Mouse (Mus musculus) myocyte (in vitro differentiated cells): ENCODE measurements around the gene Sipa1l1.

Experiments
- CEBPB ChIP-seq: IDR thresholded peaks from 2 replicates; pipeline ENCODE4 v1.6.1; 2011; ENCODE audit warnings: mild to moderate bottlenecking, moderate library complexity; ENCODE audit not compliant: poor library complexity, insufficient read depth, severe bottlenecking
- E2F4 ChIP-seq: IDR thresholded peaks from one replicate; pipeline ENCODE4 v1.6.1; 2011; ENCODE audit warnings: mild to moderate bottlenecking, control low read depth, moderate library complexity; ENCODE audit not compliant: insufficient read depth
- POLR2A ChIP-seq: IDR thresholded peaks from one replicate; pipeline ENCODE4 v1.6.1; 2011; ENCODE audit warnings: low read depth, mild to moderate bottlenecking, control low read depth, moderate library complexity; ENCODE audit not compliant: insufficient read length
- TCF12 ChIP-seq: IDR thresholded peaks from one replicate; pipeline ENCODE4 v1.6.1; 2011; ENCODE audit warnings: mild to moderate bottlenecking, control low read depth; ENCODE audit not compliant: poor library complexity, insufficient read depth, severe bottlenecking
- TCF3 ChIP-seq: IDR thresholded peaks from one replicate; pipeline ENCODE4 v1.6.1; 2011; ENCODE audit warnings: low read depth, control low read depth; ENCODE audit not compliant: insufficient read length
- USF1 ChIP-seq: IDR thresholded peaks from one replicate; pipeline ENCODE4 v1.6.1; 2011; ENCODE audit warnings: low read depth, mild to moderate bottlenecking, control low read depth, moderate library complexity

DNA sequence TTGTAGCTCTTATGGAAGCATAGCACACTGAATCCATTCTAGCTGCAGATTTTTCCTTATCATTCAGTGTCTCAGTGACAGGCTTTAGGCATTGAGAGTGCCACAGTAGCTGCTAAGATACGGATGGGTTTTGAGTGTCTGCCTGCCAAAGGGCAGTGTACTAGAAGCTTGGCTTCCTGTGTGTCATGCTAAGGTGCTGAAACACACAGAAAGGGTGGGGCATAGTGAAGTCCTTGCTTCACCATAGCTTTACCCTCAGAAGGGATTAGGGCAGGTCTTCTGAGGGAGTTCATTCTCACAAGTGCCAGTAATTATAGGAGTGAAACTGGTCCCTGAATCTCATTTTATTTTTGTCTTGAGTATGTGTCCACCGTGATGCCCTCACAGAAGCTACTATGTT lies 82.2 kb downstream of the Sipa1l1 start:
- TF ChIP-seq USF1 = no peak
- no peak for TF ChIP-seq POLR2A
- TF ChIP-seq CEBPB = no peak
- no peak for TF ChIP-seq TCF3
- TF ChIP-seq TCF12 = no peak
- no peak for TF ChIP-seq E2F4
